Mouse (Mus musculus) heart, adult 2 months (tissue): ENCODE data around the gene Polh.

ENCODE experiments used
- CTCF ChIP-seq: fragments of 200-600 bp; IDR thresholded peaks from 2 replicates; pipeline ENCODE4 v1.8.1; 2022; ENCODE audit warnings: antibody characterized with exemption, mild to moderate bottlenecking, moderate library complexity
- POLR2A ChIP-seq: fragments of 200-500 bp; IDR thresholded peaks from 2 replicates; pipeline ENCODE4 v1.6.1; 2011; ENCODE audit warnings: mild to moderate bottlenecking, low read depth, low read length, control low read depth; ENCODE audit not compliant: insufficient read depth

GRCm38 (mm10) chr17:46242274-46242673 is 39.8 kb upstream of the Polh start:
- TF ChIP-seq CTCF = no peak
- TF ChIP-seq POLR2A = no peak
